In the genomic region with DNA sequence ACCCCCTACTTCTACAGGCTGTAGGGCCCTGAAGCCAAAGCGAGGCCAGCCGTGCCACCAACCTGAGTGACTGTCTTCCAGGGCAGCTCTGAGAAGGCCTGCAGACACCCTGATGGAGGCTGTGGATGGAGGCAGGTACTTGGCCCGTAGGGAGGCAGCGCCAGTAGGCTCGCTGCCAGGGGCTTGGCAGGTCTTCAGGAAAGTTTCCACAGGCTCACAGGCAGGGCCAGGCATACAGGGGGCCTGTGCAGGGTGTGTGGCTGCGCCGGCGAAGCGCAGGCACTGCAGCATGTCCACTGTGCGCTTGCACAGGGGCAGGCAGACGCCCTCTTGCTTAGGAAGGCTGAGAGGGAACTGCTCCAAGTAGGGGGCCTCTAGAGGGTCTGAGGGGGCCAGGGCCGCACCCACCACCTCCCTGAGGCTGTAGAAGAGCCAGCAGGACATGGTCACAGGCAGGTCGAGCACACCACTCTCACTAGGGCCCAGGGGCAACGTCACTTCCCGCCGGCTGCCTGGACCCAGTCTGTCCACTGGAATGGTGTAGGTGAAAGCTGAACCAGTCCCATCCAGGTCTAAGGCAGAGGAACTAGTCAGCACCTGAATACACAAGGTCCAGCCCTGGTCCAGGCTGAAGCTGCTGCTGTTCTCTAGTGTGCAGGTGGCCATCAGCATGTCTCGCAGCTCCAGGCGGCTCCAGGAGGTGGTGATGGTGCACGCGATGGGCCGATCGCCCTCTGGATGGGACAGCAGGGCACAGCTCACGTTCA, we compare ENCODE assay signal across 11 mouse cellular contexts. TPM values are rescaled to one million over a fixed set of nuclear protein-coding genes. Genes with fewer than 3 reads are reported as not detected.
DNase-seq lines count a peak whose midpoint lies in the region; ATAC-seq lines count a peak whose summit lies in the region.
"Had no signal": no experiment of that assay in that cellular context is flagged by ENCODE, and none has a peak within 500 bp of the region (broad histone marks: within the 10 kb centered on the region; RNA-seq: fewer than 3 reads in every experiment).

No protein-coding gene starts in this region.

- H3K36me3 ChIP-seq in forebrain, embryonic 14.5 days (ENCODE audit: control insufficient read depth, insufficient read depth, low read length), result peaks cover 77% of the 10 kb centered on the region
- H3K36me3 ChIP-seq in forebrain, embryonic 15.5 days, result peaks cover 57% of the 10 kb centered on the region

- H3K27me3 ChIP-seq in forebrain, embryonic 14.5 days (replicated peaks; ENCODE audit: control insufficient read depth, insufficient read depth, low read length), result no peaks in the 10 kb centered on the region
- no peaks in the 10 kb centered on the region for H3K27me3 ChIP-seq in forebrain, embryonic 15.5 days
- H3K27me3 ChIP-seq: midbrain, embryonic 12.5 days had no signal

- no peak overlapping the region for H3K4me3 ChIP-seq in forebrain, embryonic 14.5 days (ENCODE audit: low read depth, low read length)
- H3K4me3 ChIP-seq in forebrain, embryonic 15.5 days, result no peak overlapping the region
- H3K4me3 ChIP-seq: midbrain, embryonic 12.5 days had no signal

- peak; percentile 54 for DNase-seq in forebrain, embryonic 14.5 days (ENCODE audit: low spot score)
- DNase-seq in ovary, postnatal 10 days (ENCODE audit: low spot score), result peak; percentile 52
- no peak for DNase-seq in ovary, adult 18-20 months (ENCODE audit: low spot score)
- peak; percentile 93 for DNase-seq in heart, postnatal 4 days
- peak; percentile 68 for DNase-seq in ovary, postnatal 36 days (ENCODE audit: low spot score)
- no peak for DNase-seq in natural killer cell, adult 2 months (ENCODE audit: low spot score in 2 of 2)
- DNase-seq in embryo, embryonic 10.5 days (ENCODE audit: low spot score), result no peak
- DNase-seq: layer of hippocampus, postnatal 36 days had no signal

- no peak overlapping the region for H3K9ac ChIP-seq in forebrain, embryonic 14.5 days (ENCODE audit: low read length)
- H3K9ac ChIP-seq in forebrain, embryonic 15.5 days (replicated peaks), result no peak overlapping the region
- H3K9ac ChIP-seq: midbrain, embryonic 12.5 days had no signal

- no peaks in the 10 kb centered on the region for H3K9me3 ChIP-seq in forebrain, embryonic 14.5 days (replicated peaks; ENCODE audit: control insufficient read depth, low read length)
- no peaks in the 10 kb centered on the region for H3K9me3 ChIP-seq in forebrain, embryonic 15.5 days
- H3K9me3 ChIP-seq: midbrain, embryonic 12.5 days had no signal

- H3K4me2 ChIP-seq in forebrain, embryonic 14.5 days (ENCODE audit: low read length), result no peak overlapping the region
- no peak overlapping the region for H3K4me2 ChIP-seq in forebrain, embryonic 15.5 days (replicated peaks)
- H3K4me2 ChIP-seq: midbrain, embryonic 12.5 days had no signal

- H3K27ac ChIP-seq in forebrain, embryonic 14.5 days (ENCODE audit: low read depth, low read length), result no peak overlapping the region
- no peak overlapping the region for H3K27ac ChIP-seq in forebrain, embryonic 15.5 days (replicated peaks)
- H3K27ac ChIP-seq: midbrain, embryonic 12.5 days had no signal

- 86% methylated on average over 23 of the region's 23 CpGs for WGBS in forebrain, embryonic 14.5 days
- 73% methylated on average over 23 of the region's 23 CpGs for WGBS in forebrain, embryonic 15.5 days

- ATAC-seq in forebrain, embryonic 14.5 days, result no peak
- no peak for ATAC-seq in forebrain, embryonic 15.5 days (replicated peaks)

- peaks cover 8% of the 10 kb centered on the region for H3K4me1 ChIP-seq in forebrain, embryonic 14.5 days (ENCODE audit: control insufficient read depth, insufficient read depth, low read length)
- peaks cover 33% of the 10 kb centered on the region for H3K4me1 ChIP-seq in forebrain, embryonic 15.5 days

RNA-seq across cellular contexts. Expression of a gene that starts 4.6 kb away (rescaled TPM):
- polyA plus RNA-seq in forebrain, embryonic 14.5 days (2014; fragmentation: Nextera tagmentation; extraction: Ambion mirVana), result 51.7 and 71.1 TPM in 2 replicates
- polyA plus RNA-seq in forebrain, embryonic 15.5 days (2015; fragmentation: Nextera tagmentation; extraction: Ambion mirVana), result 72.1 and 74.1 TPM in 2 replicates
- total RNA-seq in heart, postnatal 4 days (2021), result 10 to 100 TPM; 31.4 to 34.4 TPM

RNA-seq across cellular contexts. Expression of a gene that starts 12.7 kb away (rescaled TPM):
- polyA plus RNA-seq in forebrain, embryonic 14.5 days (2014; fragmentation: Nextera tagmentation; extraction: Ambion mirVana), result 0.75 and 1.4 TPM in 2 replicates
- polyA plus RNA-seq in forebrain, embryonic 15.5 days (2015; fragmentation: Nextera tagmentation; extraction: Ambion mirVana), result 0.97 and 1.3 TPM in 2 replicates
- under 1 TPM in 1 of 2 experiments, not detected in 1; 0.34 TPM for total RNA-seq in heart, postnatal 4 days (2021)
- total RNA-seq: common myeloid progenitor, adult 5-6 weeks had no signal

RNA-seq across cellular contexts. Expression of a gene that starts 25.7 kb away (rescaled TPM):
- 3,852 and 3,863 TPM in 2 replicates for polyA plus RNA-seq in forebrain, embryonic 14.5 days (2014; fragmentation: Nextera tagmentation; extraction: Ambion mirVana)
- polyA plus RNA-seq in forebrain, embryonic 15.5 days (2015; fragmentation: Nextera tagmentation; extraction: Ambion mirVana), result 3,835 and 3,917 TPM in 2 replicates
- total RNA-seq in heart, postnatal 4 days (2021), result 1,000 to 10,000 TPM in 1 of 2 experiments, 100 to 1,000 TPM in 1; 930 to 1,002 TPM

Comparison
In these comparisons a context has a peak if more than half of its experiments do, and no peak if none do; other contexts are left out.
1. DNase-seq: peak in forebrain, embryonic 14.5 days (single experiment), ovary, postnatal 10 days (single experiment), heart, postnatal 4 days (single experiment) and ovary, postnatal 36 days (single experiment); none in ovary, adult 18-20 months (single experiment), natural killer cell, adult 2 months (0 of 2) and embryo, embryonic 10.5 days (single experiment).